Mouse (Mus musculus) forebrain, postnatal 0 days (tissue): ENCODE measurements around the gene Mrnip. TPM values are rescaled to one million over a fixed set of nuclear protein-coding genes. Genes with fewer than 3 reads are reported as not detected.

Experiments used
- ATAC-seq: fragments of 200-750 bp; cut with Nextera tagmentation; 2 replicates; pipeline ENCODE4 v1.8.0; 2017; ENCODE audit warnings: mild to moderate bottlenecking, moderate library complexity
- DNase-seq: peaks from one replicate; pipeline ENCODE4 v3.0.0-alpha.2; 2015
- H3K27ac ChIP-seq: fragments of 300-500 bp; sonication (generic); 2 replicates; pipeline ENCODE4 v1.5.1; 2014; ENCODE audit warnings: low read depth, mild to moderate bottlenecking, antibody characterized with exemption, low read length, moderate library complexity, mixed read lengths
- H3K27me3 ChIP-seq: fragments of 300-500 bp; sonication (generic); 2 replicates; pipeline ENCODE4 v1.6.1; 2014; ENCODE audit warnings: mild to moderate bottlenecking, low read length, mixed read lengths; ENCODE audit not compliant: insufficient read depth
- H3K36me3 ChIP-seq: fragments of 300-500 bp; sonication (generic); 2 replicates; pipeline ENCODE4 v1.6.1; 2014; ENCODE audit warnings: mild to moderate bottlenecking, moderate library complexity; ENCODE audit not compliant: insufficient read depth
- H3K4me1 ChIP-seq: fragments of 300-500 bp; sonication (generic); 2 replicates; pipeline ENCODE4 v1.6.1; 2014; ENCODE audit warnings: antibody characterized with exemption; ENCODE audit not compliant: insufficient read depth
- H3K4me2 ChIP-seq: fragments of 300-500 bp; sonication (generic); 2 replicates; pipeline ENCODE4 v1.6.1; 2014; ENCODE audit warnings: low read depth, mild to moderate bottlenecking, moderate library complexity
- H3K4me3 ChIP-seq: fragments of 300-500 bp; sonication (generic); 2 replicates; pipeline ENCODE4 v1.5.1; 2014; ENCODE audit warnings: low read depth, low read length, mixed read lengths
- H3K9ac ChIP-seq: fragments of 300-500 bp; sonication (generic); 2 replicates; pipeline ENCODE4 v1.6.1; 2014; ENCODE audit warnings: mild to moderate bottlenecking
- H3K9me3 ChIP-seq: fragments of 300-500 bp; sonication (generic); 2 replicates; pipeline ENCODE4 v1.6.1; 2016; ENCODE audit warnings: low read length
- CTCF ChIP-seq: sonication (generic); IDR thresholded peaks from 2 replicates; pipeline ENCODE4 v1.5.1; 2016; ENCODE audit warnings: antibody characterized with exemption, control low read depth, low read depth
- WGBS: fragments of 180-500 bp; shearing (Covaris S2); extraction: QIAGEN DNeasy Blood & Tissue Kit; methylation state at CpG from one replicate; pipeline ENCODE4 v1.1.7; 2014; 5-methylcytosine and 5-hydroxymethylcytosine counted together
- polyA plus RNA-seq: library from polyadenylated mRNA; unstranded; fragments of >200 nt; fragmentation: Nextera tagmentation; extraction: Ambion mirVana; gene quantifications from 2 replicates; pipeline ENCODE4 v1.2.1, GENCODE M21; 2015
- total RNA-seq: library from RNA; depleted of rRNA; stranded (reverse); fragments of >200 nt; gene quantifications from 2 replicates; pipeline ENCODE4 v1.2.3, GENCODE M21; 2014

The Mrnip gene
- total and polyA plus RNA-seq, 2 experiments from 2014 or later: 32.2 to 37.5 TPM

DNA sequence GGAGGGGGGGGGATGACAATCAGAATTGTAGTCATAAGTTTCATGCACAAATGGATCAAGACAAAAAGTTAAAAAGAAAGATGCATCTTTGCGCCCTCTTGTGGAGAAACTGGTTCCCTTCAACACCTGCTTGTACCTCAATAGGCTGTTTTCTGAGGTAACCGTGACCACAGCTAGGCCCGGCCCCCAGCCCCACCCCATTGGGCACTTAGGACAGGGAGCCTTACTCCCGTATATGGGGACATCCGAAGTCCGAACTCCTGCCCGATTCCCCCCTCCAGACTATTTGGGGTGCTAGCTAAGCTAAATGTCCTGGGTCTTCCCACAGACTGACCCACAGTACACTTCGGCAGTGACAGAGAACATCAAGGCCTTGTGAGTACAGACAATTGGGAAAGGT is 57.2 kb downstream of the Mrnip start:
- H3K4me1 ChIP-seq: peaks cover 9% of the 10 kb centered on the region
- peak; percentile 34; the same call in 1 of the 2 replicates for ATAC-seq
- 0 out of 2 replicates have a peak, but pooled peaks cover 5% of the 10 kb centered on the region for H3K27me3 ChIP-seq
- 0 out of 2 replicates have a peak overlapping the region, but pooled peaks have one; percentile 26 for H3K4me2 ChIP-seq
- H3K27ac ChIP-seq: no peak overlapping the region
- TF ChIP-seq CTCF: peak; percentile 69
- no peak overlapping the region for H3K9ac ChIP-seq
- H3K36me3 ChIP-seq: peaks cover 46% of the 10 kb centered on the region
- peak; percentile 84 for DNase-seq
- no peak overlapping the region for H3K4me3 ChIP-seq
- 21% methylated on average over 8 of the region's 8 CpGs for WGBS
- H3K9me3 ChIP-seq: no peaks in the 10 kb centered on the region

DNA sequence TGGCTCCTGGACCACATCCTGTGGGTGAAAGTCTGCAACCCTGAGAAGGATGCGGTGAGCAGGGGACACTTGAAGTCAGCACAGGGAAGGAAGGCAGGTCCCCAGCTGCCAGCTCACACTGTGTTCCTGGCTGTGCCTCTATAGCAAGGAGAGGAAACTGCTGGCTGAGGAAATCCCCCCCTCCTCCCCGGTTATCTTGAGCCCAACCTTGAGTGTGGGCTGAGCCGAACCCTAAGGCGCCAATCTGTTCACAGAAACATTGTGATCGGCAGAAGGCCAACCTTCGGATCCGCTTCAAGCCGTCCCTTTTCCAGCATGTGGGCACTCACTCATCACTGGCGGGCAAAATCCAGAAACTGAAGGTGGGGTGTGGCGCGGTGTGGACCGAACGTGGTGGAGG is 58.8 kb downstream of the Mrnip start:
- TF ChIP-seq CTCF: no peak
- 95% methylated on average over 13 of the region's 13 CpGs for WGBS
- no peak for ATAC-seq
- no peak overlapping the region for H3K4me3 ChIP-seq
- no peak overlapping the region for H3K9ac ChIP-seq
- H3K4me1 ChIP-seq: peaks cover 11% of the 10 kb centered on the region
- H3K9me3 ChIP-seq: no peaks in the 10 kb centered on the region
- no peak overlapping the region for H3K4me2 ChIP-seq
- H3K27ac ChIP-seq: no peak overlapping the region
- no peak for DNase-seq
- H3K36me3 ChIP-seq: peaks cover 46% of the 10 kb centered on the region
- H3K27me3 ChIP-seq: 0 out of 2 replicates have a peak, but pooled peaks cover 5% of the 10 kb centered on the region

DNA sequence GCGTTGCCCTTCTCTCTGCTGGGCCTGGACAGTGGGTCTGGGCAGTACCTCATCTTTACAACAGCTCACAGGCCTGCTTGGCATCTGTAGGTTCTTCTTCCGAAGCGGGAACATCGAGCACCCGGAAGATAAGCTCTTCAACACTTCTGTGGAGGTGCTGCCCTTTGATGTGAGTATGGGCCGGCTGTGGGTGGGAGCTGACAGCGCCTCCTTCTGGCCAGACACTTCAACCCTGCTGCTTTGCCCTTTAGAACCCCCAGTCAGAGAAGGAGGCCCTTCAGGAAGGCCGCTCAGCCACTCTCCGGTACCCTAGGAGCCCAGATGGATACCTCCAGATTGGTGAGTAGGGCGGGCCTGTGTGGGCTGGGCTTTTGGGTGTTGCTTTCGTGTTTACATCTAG is 59.7 kb downstream of the Mrnip start:
- H3K9me3 ChIP-seq: no peaks in the 10 kb centered on the region
- peaks cover 11% of the 10 kb centered on the region for H3K4me1 ChIP-seq
- DNase-seq (no peak), ATAC-seq (no peak)
- H3K4me2 ChIP-seq: no peak overlapping the region
- H3K27me3 ChIP-seq: 0 out of 2 replicates have a peak, but pooled peaks cover 5% of the 10 kb centered on the region
- no peak for TF ChIP-seq CTCF
- no peak overlapping the region for H3K9ac ChIP-seq
- no peak overlapping the region for H3K27ac ChIP-seq
- WGBS: 90% methylated on average over 11 of the region's 11 CpGs
- H3K4me3 ChIP-seq: no peak overlapping the region
- peaks cover 46% of the 10 kb centered on the region for H3K36me3 ChIP-seq

DNA sequence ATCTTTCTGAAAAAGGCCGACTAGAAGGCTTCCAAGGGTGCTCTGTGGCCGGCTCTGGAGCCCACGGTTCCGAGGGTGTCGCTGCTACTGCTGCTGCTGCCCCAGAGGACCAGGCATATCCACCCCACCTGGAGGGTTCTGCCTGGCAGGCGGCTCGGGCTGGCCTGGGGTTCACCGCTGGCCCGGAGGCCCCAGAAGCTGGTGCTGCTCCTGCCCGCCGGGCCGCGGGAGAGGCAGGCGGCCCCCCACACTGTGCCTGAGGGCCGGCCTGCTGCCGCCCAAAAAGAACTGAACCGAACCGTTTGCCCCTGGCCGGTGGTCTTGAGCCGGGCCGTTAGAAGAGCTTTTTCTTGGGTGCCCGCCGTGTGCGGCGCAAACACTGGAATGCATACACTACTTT is 60.4 kb downstream of the Mrnip start:
- 96% methylated on average over 25 of the region's 25 CpGs for WGBS

DNA sequence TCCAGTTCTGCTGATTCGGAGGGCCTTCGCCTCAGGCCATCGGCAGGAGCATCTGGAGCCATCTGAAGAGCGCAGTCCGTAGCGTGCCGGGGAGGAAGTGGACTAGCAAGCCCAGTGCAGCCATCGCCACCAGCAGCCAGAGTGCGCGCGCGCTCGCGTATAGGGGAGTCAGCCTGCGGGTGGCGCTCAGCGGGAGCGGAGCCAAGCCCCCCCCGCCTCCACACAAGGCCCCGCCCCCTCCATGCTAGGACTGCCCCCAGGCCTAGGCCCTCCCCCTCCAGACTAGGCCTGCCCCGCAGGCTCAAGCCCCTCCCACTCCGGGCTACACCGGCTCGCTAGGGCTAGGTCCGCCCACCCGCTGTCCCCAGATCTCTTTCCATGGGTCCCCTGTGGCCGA is 62.3 kb downstream of the Mrnip start:
- peak; percentile 65 for TF ChIP-seq CTCF
- H3K36me3 ChIP-seq: peaks cover 39% of the 10 kb centered on the region
- ATAC-seq (peak; percentile 81), DNase-seq (peak; percentile 91)
- peaks cover 9% of the 10 kb centered on the region for H3K4me1 ChIP-seq
- H3K9me3 ChIP-seq: no peaks in the 10 kb centered on the region
- peak overlapping the region; percentile 51 for H3K9ac ChIP-seq
- peak overlapping the region; percentile 59 for H3K4me3 ChIP-seq
- no peak overlapping the region for H3K27ac ChIP-seq
- H3K4me2 ChIP-seq: peak overlapping the region; percentile 99
- 0 out of 2 replicates have a peak, but pooled peaks cover 5% of the 10 kb centered on the region for H3K27me3 ChIP-seq
- WGBS: under 1% methylated on average over 25 of the region's 27 CpGs

More for the DNA sequence above, 60.4 kb downstream of the Mrnip start:
- H3K9me3 ChIP-seq: no peaks in the 10 kb centered on the region
- 0 out of 2 replicates have a peak, but pooled peaks cover 5% of the 10 kb centered on the region for H3K27me3 ChIP-seq
- H3K27ac ChIP-seq: no peak overlapping the region
- H3K4me3 ChIP-seq: no peak overlapping the region
- DNase-seq: no peak
- no peak for ATAC-seq
- peaks cover 11% of the 10 kb centered on the region for H3K4me1 ChIP-seq
- no peak overlapping the region for H3K9ac ChIP-seq
- H3K4me2 ChIP-seq: no peak overlapping the region
- no peak for TF ChIP-seq CTCF
- H3K36me3 ChIP-seq: peaks cover 46% of the 10 kb centered on the region

DNA sequence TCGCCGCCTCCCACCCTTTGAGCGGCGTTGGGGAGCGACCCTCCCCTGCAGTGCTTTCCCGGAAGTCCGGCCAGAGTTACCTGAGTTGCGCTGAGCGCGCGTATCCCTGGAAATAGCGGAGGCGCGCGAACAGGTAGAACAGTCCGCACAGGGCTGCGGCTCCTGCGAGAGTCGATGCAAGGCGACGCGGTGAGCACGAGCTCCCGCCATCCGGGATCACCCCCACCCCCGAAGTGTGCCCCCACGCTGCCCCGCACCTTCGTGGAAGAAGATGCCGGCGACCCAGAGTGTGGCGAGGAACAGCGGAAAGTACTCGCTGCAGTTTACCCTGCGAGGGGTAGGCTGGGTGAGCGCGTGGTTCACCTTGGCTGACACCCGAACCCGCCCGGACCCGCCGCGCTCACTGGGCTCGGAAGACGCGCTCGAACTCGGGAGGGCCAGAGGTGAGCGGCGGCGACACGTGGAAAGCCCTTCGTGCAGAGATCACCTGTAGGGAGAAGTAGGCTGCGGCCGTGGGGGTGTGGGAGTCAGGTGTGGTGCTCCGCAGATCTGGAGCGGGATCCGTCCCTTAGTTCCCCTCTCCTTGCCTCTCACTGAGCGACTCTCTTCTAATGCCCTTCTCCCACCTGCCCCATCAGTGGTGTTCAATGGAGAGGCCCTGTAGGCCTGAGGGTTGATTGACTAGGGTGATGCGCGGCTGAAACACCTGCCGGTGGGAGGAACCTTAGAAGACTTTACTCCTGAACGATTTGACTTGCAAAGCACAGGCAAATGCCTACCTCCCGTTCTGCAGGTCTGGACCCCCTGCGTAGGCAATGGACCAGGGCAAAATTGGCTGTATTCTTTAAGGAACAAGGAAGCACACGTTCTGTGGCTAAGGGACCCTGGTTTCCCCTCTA is 62.9 kb downstream of the Mrnip start:
- Histone ChIP-seq H3K27ac (no peak overlapping the region), H3K9me3 (no peaks in the 10 kb centered on the region), H3K9ac (peak overlapping the region; percentile 51), H3K27me3 (0 out of 2 replicates have a peak, but pooled peaks cover 5% of the 10 kb centered on the region), H3K4me1 (peaks cover 9% of the 10 kb centered on the region), H3K4me2 (peak overlapping the region; percentile 99), H3K4me3 (peak overlapping the region; percentile 59), H3K36me3 (peaks cover 32% of the 10 kb centered on the region)
- ATAC-seq: peak; percentile 25; the same call in 1 of the 2 replicates
- 3% methylated on average over 66 of the region's 66 CpGs for WGBS
- no peak for DNase-seq
- TF ChIP-seq CTCF: no peak

DNA sequence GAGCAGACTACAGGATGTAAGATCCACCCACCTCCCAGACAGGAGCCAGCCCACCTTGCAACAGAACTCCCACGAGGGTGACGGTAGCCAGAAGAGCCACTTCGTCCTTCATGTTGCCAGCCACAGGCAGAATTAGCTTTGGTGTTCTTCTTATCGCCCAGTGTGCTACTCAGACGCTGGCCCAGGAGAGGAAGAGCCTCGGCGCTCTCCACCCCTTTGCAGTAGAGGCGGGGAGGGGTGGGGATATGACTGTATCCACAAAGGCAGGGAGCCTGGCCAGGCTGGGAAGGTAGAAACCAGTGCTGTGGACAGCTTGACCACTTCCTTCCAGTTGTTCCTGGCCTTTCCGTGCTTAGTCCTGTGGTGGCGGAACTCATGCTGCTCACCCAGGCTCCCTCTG is 64.1 kb downstream of the Mrnip start, which contains the start of gene Ltc4s:
Gene Ltc4s (minus strand): TSS at position 293 of the 400 bp plus-strand sequence.
- peaks cover 21% of the 10 kb centered on the region for H3K36me3 ChIP-seq
- WGBS: 60% methylated on average over 10 of the region's 10 CpGs
- no peak within 1 kb of the TSS for H3K9ac ChIP-seq
- H3K4me1 ChIP-seq: peaks cover 9% of the 10 kb centered on the region
- ATAC-seq: no peak
- 0 out of 2 replicates have a peak, but pooled peaks cover 5% of the 10 kb centered on the region for H3K27me3 ChIP-seq
- H3K27ac ChIP-seq: no peak within 1 kb of the TSS
- no peak within 1 kb of the TSS for H3K4me3 ChIP-seq
- H3K4me2 ChIP-seq: peak within 1 kb of the TSS; percentile 99; the same call in 1 of the 2 replicates
- no peak for TF ChIP-seq CTCF
- H3K9me3 ChIP-seq: no peaks in the 10 kb centered on the region
- no peak for DNase-seq
